Mouse (Mus musculus): ENCODE data around the gene Negr1.

- TF ChIP-seq CTCF (IDR thresholded peaks at IDR 0.05; ENCODE audit: low read depth, low read length) (no peak), POLR2AphosphoS5 (IDR thresholded peaks at IDR 0.05; ENCODE audit: insufficient replicate concordance, low read depth, low read length) (no peak), GATA1 (IDR thresholded peaks at IDR 0.05; ENCODE audit: borderline replicate concordance, low read length) (no peak), TAL1 (conservative IDR thresholded peaks at IDR 0.05; ENCODE audit: low read depth, low read length) (no peak), GATA2 (IDR thresholded peaks at IDR 0.05; ENCODE audit: borderline replicate concordance, low read depth, low read length) (no peak)
These were observed 797.3 kb downstream of the Negr1 start for GRCm38 (mm10) chr3:157358905-157359304.
